8 mouse cellular contexts compared by ENCODE assay signal in the genomic region with DNA sequence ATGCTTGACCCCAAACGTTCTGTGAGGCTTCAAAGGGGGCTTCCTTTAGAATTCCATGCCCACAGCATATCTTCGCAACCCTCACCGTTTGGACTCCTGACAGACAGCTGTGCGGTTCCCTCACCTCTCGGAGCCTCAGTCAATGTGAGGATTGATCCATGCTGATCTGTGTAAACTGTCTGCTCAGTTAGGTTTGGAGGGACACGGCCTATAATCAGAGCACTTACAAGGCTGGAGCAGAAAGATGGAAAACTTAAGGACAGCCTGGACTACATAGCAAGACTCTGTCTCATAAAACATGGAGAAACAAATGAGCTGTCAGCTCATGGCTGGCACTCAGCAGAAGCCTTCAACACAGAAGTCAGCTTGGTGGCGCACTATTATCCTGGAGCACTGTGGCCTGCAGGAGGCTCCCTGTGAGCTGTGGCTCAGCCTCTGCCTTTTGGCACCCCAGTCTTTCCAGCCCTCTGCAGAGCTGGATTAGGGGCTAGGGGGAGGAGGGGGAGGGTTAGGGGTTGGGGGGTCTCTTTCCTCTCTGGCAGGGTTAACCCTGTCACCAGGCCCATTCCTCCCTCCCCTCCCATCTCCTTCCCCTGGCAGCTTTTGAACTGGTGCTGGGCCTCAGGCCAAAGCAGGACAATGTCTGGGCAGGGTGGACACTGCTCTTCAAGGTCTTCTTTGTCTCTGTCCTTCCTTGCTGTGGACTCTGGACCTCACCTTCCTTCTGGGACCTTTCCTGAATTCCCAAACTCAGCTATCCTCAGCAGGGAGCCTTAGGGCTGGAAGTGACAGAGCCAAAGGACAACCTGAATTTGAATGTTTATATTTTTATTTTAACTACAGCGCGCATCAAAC. TPM values are rescaled to one million over a fixed set of nuclear protein-coding genes. Genes with fewer than 3 reads are reported as not detected.
DNase-seq lines count a peak whose midpoint lies in the region; ATAC-seq lines count a peak whose summit lies in the region.

No protein-coding gene starts in this region.

- no peaks in the 10 kb centered on the region for H3K9me3 ChIP-seq in embryonic facial prominence, embryonic 14.5 days (ENCODE audit: control insufficient read depth, low read length)
- H3K9me3 ChIP-seq in hindbrain, embryonic 14.5 days (ENCODE audit: control insufficient read depth, low read length) = no peaks in the 10 kb centered on the region
- no peaks in the 10 kb centered on the region for H3K9me3 ChIP-seq in liver, embryonic 12.5 days (replicated peaks)

- DNase-seq in adrenal gland, adult (ENCODE audit: inconsistent age in 2 of 2, low spot score in 1 of 2) = peak; percentile 42 to 76
- DNase-seq in adrenal gland, adult 8-10 months = no peak
- DNase-seq in embryonic facial prominence, embryonic 14.5 days (ENCODE audit: low spot score) = peak; percentile 68
- DNase-seq in hindbrain, embryonic 14.5 days (ENCODE audit: low spot score) = no peak
- DNase-seq in retina, postnatal 1 day = peak; percentile 50
- DNase-seq in frontal cortex, postnatal 36 days (ENCODE audit: low spot score in 2 of 2) = no peak
- no peak for DNase-seq in urinary bladder, adult 2 months (ENCODE audit: low spot score)

- ATAC-seq in embryonic facial prominence, embryonic 14.5 days (ENCODE audit: low read depth) = no peak
- peak; percentile 21 for ATAC-seq in hindbrain, embryonic 14.5 days (ENCODE audit: low FRiP score)
- no peak for ATAC-seq in liver, embryonic 12.5 days

- no peaks in the 10 kb centered on the region for H3K27me3 ChIP-seq in embryonic facial prominence, embryonic 14.5 days (replicated peaks; ENCODE audit: control insufficient read depth, insufficient read depth, low read length)
- H3K27me3 ChIP-seq in hindbrain, embryonic 14.5 days (ENCODE audit: control insufficient read depth, insufficient read depth, low read length) = no peaks in the 10 kb centered on the region
- H3K27me3 ChIP-seq in liver, embryonic 12.5 days (replicated peaks) = peaks cover 96% of the 10 kb centered on the region

- H3K4me1 ChIP-seq in embryonic facial prominence, embryonic 14.5 days (ENCODE audit: control insufficient read depth, insufficient read depth, low read length) = peaks cover 48% of the 10 kb centered on the region
- H3K4me1 ChIP-seq in hindbrain, embryonic 14.5 days (replicated peaks; ENCODE audit: control insufficient read depth, insufficient read depth, low read length) = peaks cover 47% of the 10 kb centered on the region
- peaks cover 40% of the 10 kb centered on the region for H3K4me1 ChIP-seq in liver, embryonic 12.5 days

- no peaks in the 10 kb centered on the region for H3K36me3 ChIP-seq in embryonic facial prominence, embryonic 14.5 days (ENCODE audit: control insufficient read depth, insufficient read depth, low read length)
- H3K36me3 ChIP-seq in hindbrain, embryonic 14.5 days (replicated peaks; ENCODE audit: control insufficient read depth, insufficient read depth) = no peaks in the 10 kb centered on the region
- no peaks in the 10 kb centered on the region for H3K36me3 ChIP-seq in liver, embryonic 12.5 days

- H3K4me2 ChIP-seq in embryonic facial prominence, embryonic 14.5 days (ENCODE audit: low read depth, low read length) = peak overlapping the region; percentile 74
- peak overlapping the region; percentile 77 for H3K4me2 ChIP-seq in hindbrain, embryonic 14.5 days (replicated peaks)
- peak overlapping the region; percentile 64; the same call in 1 of the 2 replicates for H3K4me2 ChIP-seq in liver, embryonic 12.5 days

- H3K4me3 ChIP-seq in embryonic facial prominence, embryonic 14.5 days (ENCODE audit: low read depth, low read length) = no peak overlapping the region
- no peak overlapping the region for H3K4me3 ChIP-seq in hindbrain, embryonic 14.5 days (replicated peaks; ENCODE audit: low read length)
- no peak overlapping the region for H3K4me3 ChIP-seq in liver, embryonic 12.5 days

- peak overlapping the region; percentile 99 for H3K27ac ChIP-seq in embryonic facial prominence, embryonic 14.5 days (replicated peaks; ENCODE audit: low read depth, low read length)
- peak overlapping the region; percentile 94 for H3K27ac ChIP-seq in hindbrain, embryonic 14.5 days
- peak overlapping the region; percentile 71; the same call in 1 of the 2 replicates for H3K27ac ChIP-seq in liver, embryonic 12.5 days

- peak overlapping the region; percentile 75; the same call in 1 of the 2 replicates for H3K9ac ChIP-seq in embryonic facial prominence, embryonic 14.5 days (ENCODE audit: low read depth, low read length)
- peak overlapping the region; percentile 68 for H3K9ac ChIP-seq in hindbrain, embryonic 14.5 days
- H3K9ac ChIP-seq in liver, embryonic 12.5 days = no peak overlapping the region

- 31% methylated on average over 9 of the region's 9 CpGs for WGBS in embryonic facial prominence, embryonic 14.5 days
- 27% methylated on average over 9 of the region's 9 CpGs for WGBS in hindbrain, embryonic 14.5 days
- 43% methylated on average over 9 of the region's 9 CpGs for WGBS in liver, embryonic 12.5 days (ENCODE audit: insufficient replicate concordance)

RNA-seq across cellular contexts. Expression of gene Id3, which starts 7.2 kb away (rescaled TPM):
- 10 to 100 TPM; 58.3 to 76.8 (median 73.8) TPM for total RNA-seq in adrenal gland, adult 8-10 months (2022)
- 404 and 407 TPM in 2 replicates for polyA plus RNA-seq in embryonic facial prominence, embryonic 14.5 days (2014; fragmentation: Nextera tagmentation; extraction: Ambion mirVana)
- 194 and 206 TPM in 2 replicates for polyA plus RNA-seq in hindbrain, embryonic 14.5 days (2014; fragmentation: Nextera tagmentation; extraction: Ambion mirVana)
- 80.9 and 88.1 TPM in 2 replicates for polyA plus RNA-seq in liver, embryonic 12.5 days (2016; fragmentation: Nextera tagmentation; extraction: Ambion mirVana)
- 272 and 386 TPM in 2 replicates for polyA plus RNA-seq in urinary bladder, adult 2 months (2012; rRNA removed)

RNA-seq across cellular contexts. Expression of gene E2f2, which starts 36.1 kb away (rescaled TPM):
- total RNA-seq in adrenal gland, adult 8-10 months (2022) = 1 to 10 TPM; 2.6 to 3.6 (median 2.7) TPM
- 7.9 and 10.1 TPM in 2 replicates for polyA plus RNA-seq in embryonic facial prominence, embryonic 14.5 days (2014; fragmentation: Nextera tagmentation; extraction: Ambion mirVana)
- polyA plus RNA-seq in hindbrain, embryonic 14.5 days (2014; fragmentation: Nextera tagmentation; extraction: Ambion mirVana) = 1.2 and 1.3 TPM in 2 replicates
- 63.4 and 69.1 TPM in 2 replicates for polyA plus RNA-seq in liver, embryonic 12.5 days (2016; fragmentation: Nextera tagmentation; extraction: Ambion mirVana)
- 0.50 TPM in 2 replicates for polyA plus RNA-seq in urinary bladder, adult 2 months (2012; rRNA removed)

Comparison
In these comparisons a context has a peak if more than half of its experiments do, and no peak if none do; other contexts are left out.
1. DNase-seq: peak in adrenal gland, adult (2 of 2), embryonic facial prominence, embryonic 14.5 days (single experiment) and retina, postnatal 1 day (single experiment); none in adrenal gland, adult 8-10 months (single experiment), hindbrain, embryonic 14.5 days (single experiment), frontal cortex, postnatal 36 days (0 of 2) and urinary bladder, adult 2 months (single experiment).
2. Peak in every context shown above with its lines, with median percentiles within 50 percentile points of each other: H3K27ac ChIP-seq and H3K4me2 ChIP-seq.